Mouse (Mus musculus): ENCODE data around the gene Vps36. TPM values are rescaled to one million over a fixed set of nuclear protein-coding genes. Genes with fewer than 3 reads are reported as not detected.

The Vps36 gene
- 10 to 100 TPM; 27.2 to 31.3 TPM for total RNA-seq (2021)
- long read RNA-seq, experiment 1, transcript Vps36-201 (14 exons, 3,574 nt): major isoform, 29 of 61 reads
- long read RNA-seq, experiment 1, partial matches to known transcripts: 26 of 61 reads
- long read RNA-seq, experiment 1, other reads (novel, unspliced or antisense): 6 of 61 reads
- long read RNA-seq, experiment 2, transcript Vps36-201 (14 exons, 3,574 nt): major isoform, 49 of 73 reads
- long read RNA-seq, experiment 2, partial matches to known transcripts: 20 of 73 reads
- long read RNA-seq, experiment 2, other reads (novel, unspliced or antisense): 3 of 73 reads

DNA sequence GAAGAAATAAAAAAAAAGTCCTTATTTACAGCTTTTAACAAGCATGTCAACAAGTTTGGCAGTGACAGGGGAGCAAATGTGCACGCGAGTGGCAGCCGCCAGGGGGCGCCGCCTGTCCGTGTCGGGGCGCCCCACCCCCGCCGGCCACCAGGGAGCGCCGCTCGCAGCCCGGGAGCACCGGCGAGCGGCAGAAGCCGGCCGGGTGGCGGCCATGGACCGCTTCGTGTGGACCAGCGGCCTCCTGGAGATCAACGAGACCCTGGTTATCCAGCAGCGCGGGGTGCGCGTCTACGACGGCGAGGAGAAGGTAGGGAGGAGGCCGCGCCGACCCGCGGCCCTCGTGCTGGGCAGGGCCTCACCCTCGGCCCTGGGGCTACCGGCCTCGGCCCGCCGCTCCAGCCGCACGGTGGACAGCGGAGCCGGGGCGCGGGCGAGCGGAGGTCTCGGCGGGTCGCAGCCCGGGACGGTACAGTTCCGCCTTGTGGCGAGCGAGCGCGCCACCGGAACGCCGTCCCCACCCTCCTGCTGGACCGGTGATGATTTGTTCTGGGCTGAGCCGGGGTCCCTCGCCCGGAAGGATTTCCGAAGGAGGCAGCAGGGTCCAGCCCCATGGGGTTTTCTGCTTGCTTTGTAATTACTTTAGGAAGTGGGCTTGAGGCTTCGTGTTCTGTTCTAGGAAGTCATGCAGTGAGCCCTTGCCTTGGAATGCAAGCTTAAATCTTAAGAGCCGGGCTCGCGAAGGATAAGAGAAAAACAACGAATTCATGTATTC lies at the start of gene Vps36:
TSS of gene Vps36 (plus strand) at position 150 of the 772 bp plus-strand sequence.
- intact Hi-C loops (cut with DNase I): no loop called here
- DNase-seq: peak; percentile 83 to 92

- intact Hi-C loops (cut with DNase I): no loop called here
- DNase-seq: no peak
Measured at GRCm38 (mm10) chr8:22143764-22144491, 48.7 kb upstream of the Vps36 start.

DNA sequence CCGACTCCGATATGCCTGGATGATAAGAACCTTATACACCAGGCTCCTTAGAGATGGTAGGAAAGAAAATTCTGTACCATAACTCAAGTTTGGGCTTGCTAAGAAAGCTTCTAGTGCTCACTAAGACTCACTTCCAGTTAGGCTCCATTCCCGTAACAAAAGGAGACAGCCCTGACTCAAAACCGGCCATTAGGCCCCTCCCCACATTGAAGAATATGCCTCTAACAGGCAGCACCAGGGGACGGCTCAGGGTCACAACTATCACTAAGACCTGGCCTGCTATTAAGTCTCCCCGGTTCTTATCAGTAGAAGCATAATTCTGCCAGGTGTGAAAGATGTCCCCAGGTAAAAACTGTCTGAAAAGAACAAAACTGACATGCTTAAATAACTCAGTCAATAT lies 46.8 kb upstream of the Vps36 start:
- intact Hi-C loops (cut with DNase I): no loop called here
- DNase-seq: no peak

DNA sequence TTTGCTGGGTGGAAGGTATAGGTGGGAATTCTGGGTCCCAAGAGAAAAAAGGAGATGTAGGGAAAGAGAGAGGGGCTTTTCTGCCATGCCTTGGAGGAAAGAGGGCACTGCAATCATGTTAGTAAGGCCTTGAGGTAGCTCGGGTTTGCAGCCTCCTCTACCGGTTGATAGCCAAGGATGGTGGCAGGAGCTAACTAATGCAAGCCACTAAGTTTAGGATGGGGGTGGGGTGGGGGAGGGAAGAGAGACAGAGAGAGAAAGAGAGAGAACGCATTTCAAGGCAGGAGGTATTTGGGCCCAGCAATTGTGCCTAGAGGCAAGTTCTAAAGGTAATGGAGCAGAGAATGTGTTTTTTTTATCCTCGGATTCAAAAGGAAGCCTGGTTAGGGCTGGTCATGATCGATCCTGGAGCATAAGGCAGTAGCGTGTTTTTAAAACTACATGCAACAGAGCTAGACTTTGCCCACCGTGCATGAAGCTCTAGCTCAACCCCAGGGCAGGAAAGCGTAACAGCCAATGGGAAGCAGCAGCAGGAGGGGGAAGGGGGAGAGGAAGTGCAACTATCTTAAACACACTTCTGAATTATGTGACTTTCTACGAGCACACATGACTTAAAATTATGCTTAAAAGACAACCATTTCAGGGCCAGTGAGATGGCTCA lies 44.8 kb upstream of the Vps36 start:
- intact Hi-C loops (cut with DNase I): no loop called here
- no peak for DNase-seq

DNA sequence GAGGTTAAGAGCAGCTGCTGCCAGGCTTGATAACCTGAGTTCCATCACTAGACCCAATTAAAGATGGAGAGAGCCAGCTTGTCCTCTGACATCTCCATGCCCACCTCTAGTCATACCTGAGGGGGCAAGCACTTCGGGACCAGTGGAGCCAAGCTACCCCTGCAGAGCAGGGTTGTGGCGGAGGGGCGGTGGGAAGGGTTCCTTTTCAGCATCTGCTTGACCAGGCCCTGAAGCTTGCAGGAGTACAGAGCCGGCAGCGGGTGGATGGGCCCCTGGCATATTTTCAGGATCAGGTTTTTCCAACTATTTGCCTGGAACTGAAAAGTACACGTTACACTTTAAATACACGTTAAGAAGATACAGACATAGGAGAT lies 44.3 kb upstream of the Vps36 start:
- intact Hi-C loops (cut with DNase I): no loop called here
- no peak for DNase-seq

GRCm38 (mm10) chr8:22149643-22150344 lies 42.8 kb upstream of the Vps36 start:
- intact Hi-C loops (cut with DNase I): no loop called here
- no peak for DNase-seq

GRCm38 (mm10) chr8:22150345-22150663 lies 42.3 kb upstream of the Vps36 start:
- DNase-seq: no peak
- intact Hi-C loops (cut with DNase I): no loop called here

DNA sequence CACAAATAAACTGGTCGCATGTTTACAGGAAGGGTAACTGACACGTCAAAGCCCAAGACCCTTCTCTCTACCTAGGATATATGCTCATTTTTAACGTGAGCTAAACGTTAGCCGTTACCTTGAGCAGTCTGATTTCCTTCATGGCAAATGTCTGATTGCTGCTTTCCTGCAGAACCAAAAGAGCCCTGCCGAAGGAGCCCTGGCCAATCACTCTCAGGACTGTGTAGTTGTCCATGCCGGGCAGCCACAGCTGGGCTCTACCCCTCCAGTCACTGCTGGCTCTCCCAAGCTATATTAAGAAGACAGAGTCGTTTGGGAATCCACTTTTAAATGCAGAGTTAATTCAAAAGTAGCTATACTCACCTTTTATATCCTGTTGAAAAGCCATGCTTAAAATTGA lies 30.4 kb upstream of the Vps36 start:
- no peak for DNase-seq
- intact Hi-C loops (cut with DNase I): no loop called here

GRCm38 (mm10) chr8:22164431-22164830 lies 28.2 kb upstream of the Vps36 start:
- DNase-seq: no peak
- intact Hi-C loops (cut with DNase I): no loop called here

DNA sequence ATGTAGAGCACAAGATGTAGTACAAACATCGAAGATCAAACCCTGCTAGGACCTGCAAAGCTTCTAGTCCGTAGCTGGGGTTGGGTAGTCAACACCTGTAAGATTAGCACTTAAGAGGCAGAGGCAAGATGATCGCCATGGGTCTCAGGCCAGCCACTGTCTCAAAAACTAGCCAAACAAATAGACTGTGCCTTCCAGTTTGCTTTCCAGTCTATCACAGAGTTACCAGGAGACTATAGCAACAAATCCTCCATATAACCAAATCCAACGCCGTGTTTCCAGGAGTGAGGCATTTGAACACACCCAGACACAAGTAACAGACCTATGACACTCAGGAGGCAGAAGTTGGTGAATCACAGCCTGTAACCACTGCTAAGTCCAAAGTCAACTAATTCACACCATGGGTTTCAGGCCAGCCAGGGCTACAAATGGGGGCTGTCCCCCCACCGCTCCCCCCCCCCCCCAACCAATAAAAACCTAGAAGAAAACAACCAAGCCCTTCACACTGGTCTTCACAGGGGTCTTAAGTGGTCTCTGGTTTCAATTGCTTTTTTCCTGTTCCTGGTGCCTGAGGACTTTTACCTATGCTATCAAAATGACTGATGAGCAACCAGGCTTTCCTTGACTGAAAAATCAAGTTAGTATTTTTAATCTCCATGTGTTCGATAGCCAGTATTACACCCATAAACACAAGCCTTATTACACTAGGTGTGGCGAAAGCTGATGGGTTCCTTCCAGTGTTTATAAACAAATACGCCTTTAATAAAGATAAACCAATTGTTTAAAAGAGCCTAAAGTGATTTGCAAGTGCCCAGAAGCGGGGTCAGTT lies 27.1 kb upstream of the Vps36 start:
- intact Hi-C loops (cut with DNase I): loop anchor here (5.0 kb wide), 1 partner anchor 103 kb away; the partner anchor contains the start of genes Alg11 and Atp7b
- no peak for DNase-seq

DNA sequence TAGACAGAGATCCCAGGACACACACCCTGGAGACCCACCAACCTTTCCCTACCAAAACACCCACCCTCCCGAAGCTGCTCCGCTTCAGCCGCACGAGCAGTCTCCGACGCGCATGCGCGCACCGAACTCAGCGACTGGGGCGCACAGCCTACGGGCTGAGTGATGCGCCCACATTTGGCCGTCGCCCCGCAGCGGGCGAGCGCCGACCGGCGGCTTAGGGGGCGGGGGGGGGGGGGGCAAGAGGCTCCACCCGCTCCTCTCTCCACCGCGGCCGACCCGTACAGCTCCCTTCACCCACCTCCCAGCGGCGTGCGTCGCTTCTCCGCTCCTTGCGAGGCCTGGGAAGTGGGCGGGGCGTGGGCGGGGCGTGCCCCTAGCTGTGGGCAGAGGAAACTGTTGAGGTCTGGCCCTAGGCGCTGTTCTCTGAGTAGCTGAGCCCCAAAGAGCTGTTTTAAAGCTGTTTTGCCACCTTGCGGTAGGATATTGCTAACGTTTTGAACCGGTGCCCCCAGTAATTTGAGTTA lies 26.5 kb upstream of the Vps36 start, which contains the start of gene Nek3:
TSS of gene Nek3 (minus strand) at position 356 of the 524 bp plus-strand sequence.
- peak; percentile 70 to 85 for DNase-seq
- intact Hi-C loops (cut with DNase I): loop anchor here (5.0 kb wide), 1 partner anchor 104 kb away; the partner anchor contains the start of genes Alg11 and Atp7b

DNA sequence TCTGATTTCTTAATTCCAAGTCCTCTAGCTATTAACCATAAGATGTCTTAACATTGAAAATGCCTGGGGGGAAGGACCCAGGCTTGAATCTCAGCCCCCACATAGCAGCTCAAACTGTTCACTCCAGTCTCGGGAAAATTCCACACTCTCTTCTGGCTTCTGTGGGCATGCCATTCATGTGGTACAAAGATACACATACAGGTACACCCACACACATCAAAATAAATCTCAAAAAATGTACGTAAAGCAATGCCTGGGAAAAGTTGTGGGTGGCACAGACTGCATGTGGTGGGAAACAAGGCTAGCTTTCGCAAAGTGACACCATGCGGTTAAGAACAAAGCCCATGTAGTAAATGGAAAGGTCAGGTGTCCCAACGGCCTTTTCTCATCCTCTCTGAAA lies 23.4 kb upstream of the Vps36 start:
- intact Hi-C loops (cut with DNase I): loop anchor here (5.0 kb wide), 1 partner anchor 107 kb away; the partner anchor contains the start of genes Alg11 and Atp7b
- DNase-seq: no peak

GRCm38 (mm10) chr8:22175966-22176365 lies 16.6 kb upstream of the Vps36 start:
- no peak for DNase-seq
- intact Hi-C loops (cut with DNase I): no loop called here

DNA sequence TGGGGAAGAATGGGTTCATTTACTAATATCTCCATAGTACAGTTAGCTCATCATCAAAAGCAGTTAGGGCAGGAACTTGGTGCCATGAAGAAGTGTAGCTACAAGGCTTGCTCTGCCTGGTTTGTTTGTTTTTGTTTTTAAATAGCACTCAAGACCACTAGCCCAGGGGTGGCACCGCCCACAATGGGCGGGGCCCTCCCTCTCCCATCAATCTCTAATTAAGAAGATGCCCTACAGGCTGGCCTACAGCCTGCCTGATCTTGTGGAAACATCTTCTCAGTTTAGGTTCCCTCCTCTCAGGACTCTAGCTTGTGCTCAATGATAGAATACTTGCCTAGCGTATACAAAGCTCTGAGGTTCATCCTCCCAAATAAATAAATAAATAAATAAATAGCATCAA lies 7.7 kb upstream of the Vps36 start:
- DNase-seq: no peak
- intact Hi-C loops (cut with DNase I): loop anchor here (5.0 kb wide), 2 partner anchors 128 to 197 kb away; no protein-coding TSS in a partner anchor

GRCm38 (mm10) chr8:22185431-22186397 lies 6.9 kb upstream of the Vps36 start, which contains the start of gene Ckap2:
Ckap2 (minus strand) TSS chr8:22185819.
- peak; percentile 85 to 86 for DNase-seq
- intact Hi-C loops (cut with DNase I): loop anchor here (5.0 kb wide), 1 partner anchor 197 kb away; no protein-coding TSS in a partner anchor

- no peak for DNase-seq
- intact Hi-C loops (cut with DNase I): no loop called here
Measured at GRCm38 (mm10) chr8:22193432-22194010, 912 bp downstream of the Vps36 start.

GRCm38 (mm10) chr8:22197914-22198313 lies 5.3 kb downstream of the Vps36 start:
- intact Hi-C loops (cut with DNase I): no loop called here
- DNase-seq: no peak

Measured in gastrocnemius, postnatal 36 days (tissue).